Mouse (Mus musculus) common myeloid progenitor, adult 5-6 weeks (primary cell): ENCODE results near the gene Ebf4. TPM values are rescaled to one million over a fixed set of nuclear protein-coding genes. Genes with fewer than 3 reads are reported as not detected.

Experiments used
- ATAC-seq: replicated peaks from 2 replicates; pipeline ENCODE4 v1.8.0; 2016; ENCODE audit warnings: low read depth, mild to moderate bottlenecking, moderate TSS enrichment, inconsistent platforms; ENCODE audit not compliant: poor library complexity, severe bottlenecking
- total RNA-seq: library from RNA; stranded (forward); fragments of 200-1000, 187-1606 nt; gene quantifications from 2 replicates; pipeline ENCODE4 v1.2.3, GENCODE M21; 2017

Ebf4 gene
- total RNA-seq, result not detected in 2 replicates

DNA sequence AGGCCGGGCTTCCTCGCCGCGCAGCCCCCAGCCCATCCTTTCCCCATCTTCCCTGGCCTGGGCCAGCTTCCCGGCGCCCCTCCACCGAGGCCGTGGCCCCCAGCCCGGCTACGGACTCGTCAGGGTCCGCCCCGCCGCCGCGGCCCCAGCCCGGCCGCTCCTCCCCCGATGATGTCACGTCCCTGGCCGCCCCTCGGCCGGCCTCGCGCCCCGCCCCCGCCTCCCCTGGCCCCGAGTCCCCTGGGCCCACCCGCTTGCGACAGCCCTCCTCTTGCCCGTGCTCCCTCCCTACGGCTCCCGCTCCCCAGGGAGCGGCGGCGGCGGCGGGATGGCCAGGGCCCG, at the start of gene Ebf4:
TSS of gene Ebf4 (plus strand) at position 234 of the 342 bp plus-strand sequence.
- ATAC-seq, result no peak

GRCm38 (mm10) chr2:130246912-130247311, 48.1 kb upstream of the Ebf4 start:
- ATAC-seq, result peak; percentile 80

DNA sequence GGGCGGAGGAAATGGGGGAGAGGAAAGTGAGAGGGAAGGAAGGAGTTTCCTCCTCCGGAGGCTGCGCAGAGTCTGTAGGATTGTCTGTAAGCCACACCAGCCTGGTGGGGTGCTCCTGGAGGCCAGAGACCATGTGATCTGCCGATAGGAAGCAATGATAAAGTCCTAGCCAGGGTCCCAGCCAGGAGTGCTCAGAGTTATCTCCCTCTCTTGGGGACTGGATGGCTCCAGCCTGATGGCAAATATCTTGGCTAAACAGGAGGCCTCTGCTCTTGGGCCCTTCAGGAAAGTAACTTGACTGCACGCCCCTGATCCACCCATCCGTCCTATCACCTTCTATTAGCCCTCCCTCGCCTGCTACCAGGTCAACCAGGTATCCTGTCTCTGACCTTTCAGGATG, 46.7 kb upstream of the Ebf4 start:
- no peak for ATAC-seq

GRCm38 (mm10) chr2:130256762-130257161, 38.2 kb upstream of the Ebf4 start:
- ATAC-seq, result peak; percentile 62

GRCm38 (mm10) chr2:130260822-130261221, 34.1 kb upstream of the Ebf4 start:
- ATAC-seq, result no peak

- no peak for ATAC-seq
Observed at GRCm38 (mm10) chr2:130261914-130262313, 33.1 kb upstream of the Ebf4 start.

DNA sequence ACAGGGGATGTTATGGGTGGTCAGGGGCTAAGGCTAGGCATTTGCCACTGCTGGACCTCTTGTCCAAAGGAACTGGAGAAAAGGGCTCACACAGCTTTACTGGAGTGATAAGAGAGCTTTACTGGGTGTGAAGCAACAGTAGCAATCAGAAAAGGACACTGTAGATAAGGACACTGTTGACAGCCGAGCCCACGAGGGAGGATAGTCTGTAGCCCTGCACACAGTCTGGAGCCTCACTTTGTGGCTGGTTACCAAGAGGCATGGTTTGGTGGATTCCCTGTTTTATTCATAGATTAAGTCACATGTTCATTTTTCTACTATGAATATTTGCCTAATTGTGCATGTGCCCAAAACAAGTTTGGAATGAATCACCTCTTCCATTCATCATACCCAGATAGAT, 32.6 kb upstream of the Ebf4 start:
- ATAC-seq, result peak; percentile 76

GRCm38 (mm10) chr2:130265520-130265919, 29.4 kb upstream of the Ebf4 start:
- ATAC-seq, result peak; percentile 38; the same call in 1 of the 2 replicates

- no peak for ATAC-seq
Observed at GRCm38 (mm10) chr2:130268074-130268473, 26.9 kb upstream of the Ebf4 start.

DNA sequence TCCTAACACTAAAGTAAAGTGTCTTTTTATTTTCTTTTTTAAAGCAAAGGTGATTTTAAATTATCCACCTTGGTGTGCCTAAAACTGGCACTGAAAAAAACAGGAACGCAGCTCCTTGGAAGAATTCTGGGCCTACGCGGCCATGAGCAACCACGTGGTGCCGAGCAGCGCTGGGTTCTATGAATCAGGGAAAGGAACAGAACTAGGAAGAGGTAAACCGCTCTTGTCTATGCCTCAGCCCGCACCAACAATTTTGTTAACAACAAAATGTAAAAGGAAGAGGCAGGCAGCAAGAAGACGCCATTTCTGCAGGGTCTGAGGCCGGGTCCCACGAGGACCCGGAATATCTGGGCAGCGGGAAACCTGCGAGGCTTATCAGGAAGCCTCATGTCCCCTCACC, 21.2 kb upstream of the Ebf4 start:
- no peak for ATAC-seq

GRCm38 (mm10) chr2:130274149-130274861, 20.7 kb upstream of the Ebf4 start, which contains the start of gene Nop56:
TSS of gene Nop56 (plus strand) at chr2:130274430.
- ATAC-seq, result peak; percentile 94

DNA sequence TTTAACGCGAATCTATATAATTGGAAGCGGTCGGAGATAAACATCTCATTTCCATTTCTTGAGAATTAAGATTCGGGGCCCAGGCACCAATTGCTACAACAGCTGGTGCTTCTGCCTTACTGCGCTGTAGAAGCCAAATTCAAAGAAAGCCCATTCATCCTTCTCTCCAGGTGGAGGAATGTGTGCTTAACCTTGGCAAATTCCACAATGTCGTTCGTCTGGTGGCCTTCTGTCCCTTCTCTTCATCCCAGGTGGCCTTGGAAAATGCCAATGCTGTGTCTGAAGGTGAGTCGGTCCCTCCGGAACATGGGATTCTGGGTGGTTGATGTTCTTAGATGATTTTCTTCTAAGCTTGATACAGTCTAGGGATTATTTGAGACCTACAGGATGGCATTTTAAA, 20.1 kb upstream of the Ebf4 start:
- ATAC-seq, result no peak

- peak; percentile 36; the same call in 1 of the 2 replicates for ATAC-seq
Observed at GRCm38 (mm10) chr2:130275649-130276048, 19.3 kb upstream of the Ebf4 start.

DNA sequence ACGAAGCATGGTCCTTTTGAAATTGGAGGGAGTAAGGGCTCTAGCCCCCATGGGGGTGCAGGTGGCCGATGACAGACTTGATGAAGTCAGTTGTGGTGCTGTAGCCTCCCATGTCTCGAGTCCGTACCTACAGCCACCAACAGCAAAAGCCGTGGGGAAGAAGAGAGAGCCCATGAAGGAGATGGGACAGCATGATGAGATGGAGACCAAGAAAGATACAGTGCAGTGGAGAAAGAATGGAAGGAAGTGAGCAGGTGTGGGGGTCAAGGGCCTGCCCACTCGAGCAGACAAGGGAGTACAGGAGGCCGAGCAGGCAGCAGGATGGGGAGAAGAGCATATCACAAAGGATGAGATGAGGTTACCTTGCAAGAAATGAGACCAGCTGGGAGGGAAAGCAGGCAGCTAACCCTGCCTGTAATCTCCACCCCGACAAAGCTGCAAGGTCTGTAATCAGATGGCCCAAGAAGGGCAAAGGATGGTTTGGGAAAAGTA, 15.3 kb upstream of the Ebf4 start:
- ATAC-seq, result no peak

DNA sequence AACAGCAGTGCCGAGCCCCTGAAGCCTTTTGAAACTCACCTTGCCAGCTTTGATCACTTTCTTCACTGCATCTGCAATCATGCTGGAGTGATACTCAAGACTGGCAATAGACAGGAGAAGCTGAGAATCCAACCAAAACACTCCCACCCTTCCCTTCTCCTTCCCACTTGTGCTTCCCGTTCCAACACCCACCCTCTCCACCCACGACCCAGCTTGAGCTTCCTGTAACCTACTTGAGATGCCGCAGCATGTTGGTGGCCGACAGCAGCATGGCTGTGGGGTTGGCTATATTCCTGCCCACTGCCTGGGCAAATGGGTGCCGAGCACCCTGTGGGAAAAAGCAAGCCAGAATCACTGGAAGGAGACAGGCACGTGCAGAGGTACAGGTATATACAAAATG, 14.7 kb upstream of the Ebf4 start:
- no peak for ATAC-seq

DNA sequence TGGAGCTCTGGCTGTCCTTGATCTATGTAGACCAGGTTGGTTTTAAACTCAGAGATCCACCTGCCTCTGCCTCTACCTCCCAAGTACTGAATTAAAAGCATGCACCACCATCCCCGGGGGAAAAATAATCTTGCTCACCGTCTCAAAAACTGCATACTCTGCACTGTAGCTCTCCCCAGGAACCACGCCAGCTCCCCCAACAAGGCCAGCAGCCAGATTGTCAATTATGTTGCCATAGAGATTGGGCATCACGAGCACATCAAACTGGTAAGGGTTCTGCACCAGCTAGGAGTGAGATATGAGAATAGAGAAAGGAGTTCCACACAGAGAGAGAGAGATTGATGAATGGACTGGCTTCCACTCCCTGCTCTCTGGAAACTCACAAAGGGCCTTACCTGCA, 14.2 kb upstream of the Ebf4 start:
- ATAC-seq, result no peak

GRCm38 (mm10) chr2:130283854-130284654, 10.9 kb upstream of the Ebf4 start, which contains the start of gene Idh3b:
TSS of gene Idh3b (minus strand) at chr2:130284547.
- ATAC-seq, result peak; percentile 83

DNA sequence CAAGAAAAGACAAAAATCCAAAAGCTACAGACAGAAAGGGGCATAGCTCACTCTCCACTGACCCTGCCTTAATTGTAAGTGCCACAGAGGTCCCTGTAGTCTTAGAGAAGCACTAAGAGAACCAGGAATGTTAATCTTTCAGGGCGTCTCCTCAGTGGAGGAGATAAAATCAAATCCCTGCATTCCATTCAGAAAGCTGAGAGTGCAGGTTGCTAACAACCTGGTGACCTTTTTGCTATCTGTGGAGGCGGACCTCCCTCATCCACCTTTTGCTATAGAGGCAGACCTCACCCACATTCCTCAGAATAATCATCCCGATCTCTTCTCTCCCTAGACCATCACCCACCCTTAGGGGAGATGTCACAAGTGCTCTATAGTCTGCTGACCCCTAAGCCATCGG, 5.9 kb upstream of the Ebf4 start:
- no peak for ATAC-seq

- peak; percentile 78 for ATAC-seq
Observed at GRCm38 (mm10) chr2:130291434-130291833, 3.5 kb upstream of the Ebf4 start.

DNA sequence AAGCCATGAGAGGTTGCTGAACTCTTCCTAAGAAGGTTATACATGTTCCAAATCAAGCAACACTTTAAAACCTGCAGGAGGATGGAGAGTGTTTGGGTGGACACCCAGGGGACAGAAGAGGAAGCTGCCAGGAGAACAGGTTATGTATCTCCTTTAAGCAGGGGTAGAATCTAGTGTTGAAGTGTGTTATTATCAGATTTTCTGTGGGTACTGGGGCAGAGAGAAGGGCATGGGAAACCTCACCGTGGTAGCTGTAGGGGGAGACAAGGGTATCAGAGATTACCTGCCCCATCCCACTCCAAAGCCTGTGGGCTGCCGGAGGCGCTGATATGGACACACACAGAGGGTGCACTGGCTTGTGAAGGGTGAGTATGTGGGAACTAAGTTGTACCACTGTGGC, 2.0 kb upstream of the Ebf4 start:
- peak; percentile 24 for ATAC-seq

DNA sequence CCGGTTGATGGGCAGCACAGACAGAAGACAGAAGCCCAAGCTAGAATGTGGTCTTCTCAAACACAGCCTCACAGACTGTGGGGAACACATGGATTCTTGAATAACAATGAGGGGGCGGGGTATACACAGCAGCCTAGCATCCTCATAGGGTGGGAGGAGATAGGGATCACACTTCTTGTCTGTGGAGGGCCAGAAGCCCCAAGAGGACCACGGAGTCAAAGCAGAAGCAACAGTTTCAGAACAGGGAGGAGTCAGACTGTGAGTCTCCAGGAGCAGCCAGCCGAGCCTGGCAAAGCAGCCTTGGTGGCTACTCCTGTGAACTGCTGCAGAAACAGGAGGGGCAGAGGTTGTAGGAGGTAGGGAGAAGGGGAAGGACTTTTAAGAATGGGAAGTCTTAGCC, 1.5 kb upstream of the Ebf4 start:
- peak; percentile 54 for ATAC-seq
